Mouse (Mus musculus) myocyte (in vitro differentiated cells): ENCODE measurements around the gene Il18rap. TPM values are rescaled to one million over a fixed set of nuclear protein-coding genes. Genes with fewer than 3 reads are reported as not detected.
A peak's percentile ranks its signal among the peaks of the same experiment; 100 is the strongest.

ENCODE experiments used
- H3K27me3 ChIP-seq: one replicate; pipeline ENCODE4 v1.6.1; 2011; ENCODE audit not compliant: control insufficient read depth, insufficient read depth, insufficient read length
- H3K36me3 ChIP-seq: one replicate; pipeline ENCODE4 v1.6.1; 2011; ENCODE audit not compliant: control insufficient read depth, insufficient read depth
- H3K4me2 ChIP-seq: one replicate; pipeline ENCODE4 v1.6.1; 2011; ENCODE audit warnings: low read depth, control low read depth
- H3K4me3 ChIP-seq: one replicate; pipeline ENCODE4 v1.5.1; 2011; ENCODE audit warnings: mild to moderate bottlenecking, control low read depth, moderate library complexity
- H3K79me2 ChIP-seq: one replicate; pipeline ENCODE4 v1.6.1; 2011; ENCODE audit not compliant: control insufficient read depth, insufficient read depth
- H3ac ChIP-seq: one replicate; pipeline ENCODE4 v1.6.1; 2011; ENCODE audit not compliant: control insufficient read depth, insufficient read length
- CEBPB ChIP-seq: IDR thresholded peaks from 2 replicates; pipeline ENCODE4 v1.6.1; 2011; ENCODE audit warnings: mild to moderate bottlenecking, moderate library complexity; ENCODE audit not compliant: poor library complexity, insufficient read depth, severe bottlenecking
- E2F4 ChIP-seq: IDR thresholded peaks from one replicate; pipeline ENCODE4 v1.6.1; 2011; ENCODE audit warnings: mild to moderate bottlenecking, control low read depth, moderate library complexity; ENCODE audit not compliant: insufficient read depth
- MAX ChIP-seq: IDR thresholded peaks from one replicate; pipeline ENCODE4 v1.6.1; 2011; ENCODE audit warnings: low read depth, mild to moderate bottlenecking, control low read depth
- MYOD1 ChIP-seq, 3 experiments: IDR thresholded peaks; one replicate each; pipeline ENCODE4 v1.6.1; 2011; ENCODE audit warnings: control low read depth in 2 of 3, low read depth in 2 of 3, mild to moderate bottlenecking in 2 of 3, moderate library complexity in 1 of 3; ENCODE audit not compliant: insufficient read length in 2 of 3, control insufficient read depth in 1 of 3
- MYOG ChIP-seq, 3 experiments: IDR thresholded peaks; one replicate each; pipeline ENCODE4 v1.6.1; 2011; ENCODE audit warnings: control low read depth in 2 of 3, low read depth in 2 of 3, mild to moderate bottlenecking in 2 of 3; ENCODE audit not compliant: insufficient read length in 2 of 3, control insufficient read depth in 1 of 3, insufficient read depth in 1 of 3
- POLR2A ChIP-seq: IDR thresholded peaks from one replicate; pipeline ENCODE4 v1.6.1; 2011; ENCODE audit warnings: low read depth, mild to moderate bottlenecking, control low read depth, moderate library complexity; ENCODE audit not compliant: insufficient read length
- POLR2AphosphoS2 ChIP-seq: IDR thresholded peaks from one replicate; pipeline ENCODE4 v1.6.1; 2011; ENCODE audit warnings: low read depth, control low read depth; ENCODE audit not compliant: insufficient read length
- REST ChIP-seq: IDR thresholded peaks from one replicate; pipeline ENCODE4 v1.6.1; 2011; ENCODE audit warnings: mild to moderate bottlenecking, control low read depth, moderate library complexity; ENCODE audit not compliant: insufficient read depth, insufficient read length
- SRF ChIP-seq: IDR thresholded peaks from one replicate; pipeline ENCODE4 v1.6.1; 2011; ENCODE audit warnings: low read depth; ENCODE audit not compliant: control insufficient read depth, insufficient read length
- TCF12 ChIP-seq: IDR thresholded peaks from one replicate; pipeline ENCODE4 v1.6.1; 2011; ENCODE audit warnings: mild to moderate bottlenecking, control low read depth; ENCODE audit not compliant: poor library complexity, insufficient read depth, severe bottlenecking
- TCF3 ChIP-seq: IDR thresholded peaks from one replicate; pipeline ENCODE4 v1.6.1; 2011; ENCODE audit warnings: low read depth, control low read depth; ENCODE audit not compliant: insufficient read length
- USF1 ChIP-seq: IDR thresholded peaks from one replicate; pipeline ENCODE4 v1.6.1; 2011; ENCODE audit warnings: low read depth, mild to moderate bottlenecking, control low read depth, moderate library complexity
- polyA plus RNA-seq: library from polyadenylated mRNA; unstranded; fragments of >200 nt; fragmentation: generic; extraction: Trizol; gene quantifications from one replicate; pipeline ENCODE4 v1.2.1, GENCODE M21; 2012; ENCODE audit warnings: missing spikeins

Gene Il18rap
- 0.92 TPM for polyA plus RNA-seq

- Histone ChIP-seq H3K27me3 (no peaks in the 10 kb centered on the region), H3K4me3 (no peak within 1 kb of the TSS), H3K4me2 (peak within 1 kb of the TSS; percentile 33), H3ac (no peak within 1 kb of the TSS), H3K36me3 (no peaks in the 10 kb centered on the region), H3K79me2 (no peaks in the 10 kb centered on the region)
- TF ChIP-seq SRF (no peak), E2F4 (no peak), CEBPB (no peak)
Measured at GRCm38 (mm10) chr1:40514851-40515585, at the start of gene Il18rap. Gene Il18rap, plus strand, starts transcription at chr1:40515362.

GRCm38 (mm10) chr1:40465477-40466430, 49.4 kb upstream of the Il18rap start, which contains the start of gene Il18r1:
Gene Il18r1, plus strand, starts transcription at chr1:40465552.
- Histone ChIP-seq H3K79me2 (no peaks in the 10 kb centered on the region), H3ac (no peak within 1 kb of the TSS), H3K4me2 (no peak within 1 kb of the TSS), H3K4me3 (no peak within 1 kb of the TSS), H3K27me3 (no peaks in the 10 kb centered on the region), H3K36me3 (no peaks in the 10 kb centered on the region)
- no peak for TF ChIP-seq CEBPB
- no peak for TF ChIP-seq POLR2AphosphoS2
- TF ChIP-seq MYOG (IDR thresholded peaks at IDR 0.05; ENCODE audit: control insufficient read depth in 1 of 3, insufficient read depth in 1 of 3, insufficient read length in 2 of 3, low read depth in 2 of 3): no peak
- no peak for TF ChIP-seq TCF3
- no peak for TF ChIP-seq POLR2A
- TF ChIP-seq TCF12: no peak
- TF ChIP-seq E2F4: no peak
- TF ChIP-seq MAX: no peak
- no peak for TF ChIP-seq USF1
- TF ChIP-seq SRF: no peak
- TF ChIP-seq REST: no peak
- TF ChIP-seq MYOD1 (IDR thresholded peaks at IDR 0.05; ENCODE audit: control insufficient read depth in 1 of 3, insufficient read length in 2 of 3, low read depth in 2 of 3): no peak

- no peak overlapping the region for H3ac ChIP-seq
- H3K27me3 ChIP-seq: no peaks in the 10 kb centered on the region
- no peaks in the 10 kb centered on the region for H3K36me3 ChIP-seq
- TF ChIP-seq POLR2AphosphoS2: no peak
- no peak for TF ChIP-seq E2F4
- no peak for TF ChIP-seq POLR2A
- no peak for TF ChIP-seq TCF12
- TF ChIP-seq MYOG (IDR thresholded peaks at IDR 0.05; ENCODE audit: control insufficient read depth in 1 of 3, insufficient read depth in 1 of 3, insufficient read length in 2 of 3, low read depth in 2 of 3): no peak
- no peak for TF ChIP-seq SRF
- TF ChIP-seq REST: no peak
- TF ChIP-seq MAX: no peak
- no peak for TF ChIP-seq MYOD1 (IDR thresholded peaks at IDR 0.05; ENCODE audit: control insufficient read depth in 1 of 3, insufficient read length in 2 of 3, low read depth in 2 of 3)
- TF ChIP-seq USF1: no peak
- no peak for TF ChIP-seq CEBPB
- TF ChIP-seq TCF3: no peak
- no peak overlapping the region for H3K4me3 ChIP-seq
- H3K79me2 ChIP-seq: no peaks in the 10 kb centered on the region
- no peak overlapping the region for H3K4me2 ChIP-seq
Measured at GRCm38 (mm10) chr1:40467306-40467705, 47.9 kb upstream of the Il18rap start.

- Histone ChIP-seq H3K27me3 (no peaks in the 10 kb centered on the region), H3K36me3 (no peaks in the 10 kb centered on the region), H3K4me2 (no peak overlapping the region), H3K79me2 (no peaks in the 10 kb centered on the region), H3K4me3 (no peak overlapping the region), H3ac (no peak overlapping the region)
- TF ChIP-seq SRF: no peak
- TF ChIP-seq TCF3: no peak
- no peak for TF ChIP-seq POLR2A
- TF ChIP-seq E2F4: no peak
- TF ChIP-seq POLR2AphosphoS2: no peak
- TF ChIP-seq MYOG (IDR thresholded peaks at IDR 0.05; ENCODE audit: control insufficient read depth in 1 of 3, insufficient read depth in 1 of 3, insufficient read length in 2 of 3, low read depth in 2 of 3): no peak
- no peak for TF ChIP-seq USF1
- no peak for TF ChIP-seq REST
- TF ChIP-seq CEBPB: no peak
- TF ChIP-seq MAX: no peak
- TF ChIP-seq TCF12: no peak
- no peak for TF ChIP-seq MYOD1 (IDR thresholded peaks at IDR 0.05; ENCODE audit: control insufficient read depth in 1 of 3, insufficient read length in 2 of 3, low read depth in 2 of 3)
Measured at GRCm38 (mm10) chr1:40468805-40469204, 46.4 kb upstream of the Il18rap start.
